Mouse (Mus musculus): ENCODE measurements around the gene Chst15. TPM values are rescaled to one million over a fixed set of nuclear protein-coding genes. Genes with fewer than 3 reads are reported as not detected.

Chst15 gene
- polyA plus RNA-seq, 1 experiment = 5.7 TPM

GRCm38 (mm10) chr7:132284048-132284737 is 32.8 kb downstream of the Chst15 start:
- no peaks in the 10 kb centered on the region for H3K27me3 ChIP-seq (ENCODE audit: control insufficient read depth, insufficient read depth, low read length)
- no peak overlapping the region for H3K27ac ChIP-seq (ENCODE audit: insufficient read depth, low read depth, low read length)
- H3K36me3 ChIP-seq (ENCODE audit: control insufficient read depth, insufficient read depth, low read length) = no peaks in the 10 kb centered on the region
- H3K4me1 ChIP-seq (ENCODE audit: control insufficient read depth, insufficient read depth, insufficient read length, low read length) = peaks cover 31% of the 10 kb centered on the region
- 46% methylated on average over 7 of the region's 7 CpGs for WGBS
- no peak overlapping the region for H3K4me3 ChIP-seq (ENCODE audit: low read depth, low read length)
- TF ChIP-seq CTCF (IDR thresholded peaks at IDR 0.05; ENCODE audit: extremely low read depth, insufficient read length, insufficient replicate concordance, low read depth, low read length) = no peak
- TF ChIP-seq POLR2A (IDR thresholded peaks at IDR 0.05; ENCODE audit: low read depth, low read length) = no peak

- Histone ChIP-seq H3K27ac (ENCODE audit: insufficient read depth, low read depth, low read length) (no peak overlapping the region), H3K27me3 (ENCODE audit: control insufficient read depth, insufficient read depth, low read length) (no peaks in the 10 kb centered on the region), H3K4me1 (ENCODE audit: control insufficient read depth, insufficient read depth, insufficient read length, low read length) (peaks cover 29% of the 10 kb centered on the region), H3K36me3 (ENCODE audit: control insufficient read depth, insufficient read depth, low read length) (no peaks in the 10 kb centered on the region), H3K4me3 (ENCODE audit: low read depth, low read length) (no peak overlapping the region)
- TF ChIP-seq POLR2A (IDR thresholded peaks at IDR 0.05; ENCODE audit: low read depth, low read length) (no peak), CTCF (IDR thresholded peaks at IDR 0.05; ENCODE audit: extremely low read depth, insufficient read length, insufficient replicate concordance, low read depth, low read length) (no peak)
- 80% methylated on average over 2 of the region's 2 CpGs for WGBS
Observed at GRCm38 (mm10) chr7:132282576-132282975, 34.5 kb downstream of the Chst15 start.

- no peak overlapping the region for H3K27ac ChIP-seq (ENCODE audit: insufficient read depth, low read depth, low read length)
- H3K36me3 ChIP-seq (ENCODE audit: control insufficient read depth, insufficient read depth, low read length) = no peaks in the 10 kb centered on the region
- no peak for TF ChIP-seq CTCF (IDR thresholded peaks at IDR 0.05; ENCODE audit: extremely low read depth, insufficient read length, insufficient replicate concordance, low read depth, low read length)
- TF ChIP-seq POLR2A (IDR thresholded peaks at IDR 0.05; ENCODE audit: low read depth, low read length) = no peak
- no peak overlapping the region for H3K4me3 ChIP-seq (ENCODE audit: low read depth, low read length)
- no peaks in the 10 kb centered on the region for H3K27me3 ChIP-seq (ENCODE audit: control insufficient read depth, insufficient read depth, low read length)
- peaks cover 26% of the 10 kb centered on the region for H3K4me1 ChIP-seq (ENCODE audit: control insufficient read depth, insufficient read depth, insufficient read length, low read length)
- 87% methylated on average over 3 of the region's 3 CpGs for WGBS
Observed at GRCm38 (mm10) chr7:132282161-132282560, 34.9 kb downstream of the Chst15 start.

- 81% methylated on average over 4 of the region's 4 CpGs for WGBS
- no peak for TF ChIP-seq CTCF (IDR thresholded peaks at IDR 0.05; ENCODE audit: extremely low read depth, insufficient read length, insufficient replicate concordance, low read depth, low read length)
- no peak for TF ChIP-seq POLR2A (IDR thresholded peaks at IDR 0.05; ENCODE audit: low read depth, low read length)
Observed at GRCm38 (mm10) chr7:132281753-132282152, 35.3 kb downstream of the Chst15 start.

GRCm38 (mm10) chr7:132278658-132279057 is 38.4 kb downstream of the Chst15 start:
- WGBS = 78% methylated on average over 3 of the region's 3 CpGs
- Histone ChIP-seq H3K27me3 (ENCODE audit: control insufficient read depth, insufficient read depth, low read length) (no peaks in the 10 kb centered on the region), H3K4me3 (ENCODE audit: low read depth, low read length) (no peak overlapping the region), H3K4me1 (ENCODE audit: control insufficient read depth, insufficient read depth, insufficient read length, low read length) (peaks cover 6% of the 10 kb centered on the region; the same call in 1 of the 2 replicates), H3K27ac (ENCODE audit: insufficient read depth, low read depth, low read length) (no peak overlapping the region), H3K36me3 (ENCODE audit: control insufficient read depth, insufficient read depth, low read length) (no peaks in the 10 kb centered on the region)
- TF ChIP-seq POLR2A (IDR thresholded peaks at IDR 0.05; ENCODE audit: low read depth, low read length) (no peak), CTCF (IDR thresholded peaks at IDR 0.05; ENCODE audit: extremely low read depth, insufficient read length, insufficient replicate concordance, low read depth, low read length) (no peak)

More at GRCm38 (mm10) chr7:132281753-132282152, 35.3 kb downstream of the Chst15 start:
- Histone ChIP-seq H3K4me3 (ENCODE audit: low read depth, low read length) (no peak overlapping the region), H3K4me1 (ENCODE audit: control insufficient read depth, insufficient read depth, insufficient read length, low read length) (peaks cover 24% of the 10 kb centered on the region), H3K36me3 (ENCODE audit: control insufficient read depth, insufficient read depth, low read length) (no peaks in the 10 kb centered on the region), H3K27ac (ENCODE audit: insufficient read depth, low read depth, low read length) (no peak overlapping the region), H3K27me3 (ENCODE audit: control insufficient read depth, insufficient read depth, low read length) (no peaks in the 10 kb centered on the region)

- no peak for TF ChIP-seq CTCF (IDR thresholded peaks at IDR 0.05; ENCODE audit: extremely low read depth, insufficient read length, insufficient replicate concordance, low read depth, low read length)
- TF ChIP-seq POLR2A (IDR thresholded peaks at IDR 0.05; ENCODE audit: low read depth, low read length) = no peak
- Histone ChIP-seq H3K4me3 (ENCODE audit: low read depth, low read length) (no peak overlapping the region), H3K27me3 (ENCODE audit: control insufficient read depth, insufficient read depth, low read length) (no peaks in the 10 kb centered on the region), H3K27ac (ENCODE audit: insufficient read depth, low read depth, low read length) (no peak overlapping the region), H3K36me3 (ENCODE audit: control insufficient read depth, insufficient read depth, low read length) (no peaks in the 10 kb centered on the region), H3K4me1 (ENCODE audit: control insufficient read depth, insufficient read depth, insufficient read length, low read length) (no peaks in the 10 kb centered on the region; the same call in 1 of the 2 replicates)
- WGBS = 90% methylated on average over 5 of the region's 5 CpGs
Observed at GRCm38 (mm10) chr7:132276287-132276686, 40.7 kb downstream of the Chst15 start.

- TF ChIP-seq POLR2A (IDR thresholded peaks at IDR 0.05; ENCODE audit: low read depth, low read length) (no peak), CTCF (IDR thresholded peaks at IDR 0.05; ENCODE audit: extremely low read depth, insufficient read length, insufficient replicate concordance, low read depth, low read length) (no peak)
Observed at GRCm38 (mm10) chr7:132273741-132274513, 43.1 kb downstream of the Chst15 start.

More at GRCm38 (mm10) chr7:132273741-132274513, 43.1 kb downstream of the Chst15 start:
- H3K27ac ChIP-seq (ENCODE audit: insufficient read depth, low read depth, low read length) = no peak overlapping the region
- peaks cover under 1% of the 10 kb centered on the region for H3K4me1 ChIP-seq (ENCODE audit: control insufficient read depth, insufficient read depth, insufficient read length, low read length)
- no peak overlapping the region for H3K4me3 ChIP-seq (ENCODE audit: low read depth, low read length)
- 80% methylated on average over 2 of the region's 2 CpGs for WGBS
- no peaks in the 10 kb centered on the region for H3K27me3 ChIP-seq (ENCODE audit: control insufficient read depth, insufficient read depth, low read length)
- H3K36me3 ChIP-seq (ENCODE audit: control insufficient read depth, insufficient read depth, low read length) = no peaks in the 10 kb centered on the region

All from small intestine, adult 2 months (tissue).